Mouse (Mus musculus) lung, adult 2 months (tissue): ENCODE measurements around the gene Tbata.

Experiments used
- CTCF ChIP-seq: fragments of 200-500 bp; IDR thresholded peaks from 2 replicates; pipeline ENCODE4 v1.5.1; 2011; ENCODE audit warnings: mild to moderate bottlenecking, low read length, control low read depth; ENCODE audit not compliant: insufficient read depth
- POLR2A ChIP-seq: fragments of 200-500 bp; IDR thresholded peaks from 2 replicates; pipeline ENCODE4 v1.6.1; 2011; ENCODE audit warnings: low read depth, mild to moderate bottlenecking, control low read depth, low read length, borderline replicate concordance; ENCODE audit errors: extremely low read depth

DNA sequence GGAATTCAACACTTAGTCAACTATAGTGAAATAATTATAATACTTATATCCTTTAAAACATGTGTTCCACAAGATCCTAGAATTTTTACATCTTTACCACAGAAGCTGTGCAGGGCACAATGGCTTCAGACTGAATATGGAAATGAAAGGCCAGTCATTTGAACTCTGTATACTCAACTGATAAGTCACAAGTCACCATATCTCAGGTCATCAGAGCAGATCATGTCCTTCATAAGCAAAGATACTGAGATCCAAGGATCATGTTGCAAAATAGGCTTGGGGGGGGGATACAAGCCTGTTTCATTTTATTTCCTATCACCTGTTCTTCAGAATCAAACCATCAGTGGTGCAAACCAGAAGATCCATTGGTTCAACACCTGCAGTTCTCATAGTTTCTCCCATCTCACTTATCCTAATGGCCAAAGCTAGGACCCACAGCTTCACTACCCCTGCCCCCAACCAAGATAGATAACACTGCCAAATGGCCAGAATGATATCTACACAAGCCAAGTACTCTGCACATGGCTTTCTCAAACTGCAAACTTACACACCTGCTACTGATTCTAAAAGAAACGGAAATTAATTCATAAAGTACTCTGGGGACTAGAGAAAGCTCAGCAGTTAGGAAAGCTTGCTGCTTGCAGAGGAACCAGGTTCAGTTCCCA lies 42.9 kb upstream of the Tbata start:
- TF ChIP-seq CTCF (no peak), POLR2A (no peak)
